Mouse (Mus musculus) cerebellum, adult 11 months (tissue): ENCODE measurements around the gene Stk16.

ENCODE experiments used
- DNase-seq: peaks from one replicate; pipeline ENCODE4 v3.0.0; 2022

Gene Stk16

GRCm38 (mm10) chr1:75243411-75243810, 32.8 kb downstream of the Stk16 start:
- DNase-seq = no peak

DNA sequence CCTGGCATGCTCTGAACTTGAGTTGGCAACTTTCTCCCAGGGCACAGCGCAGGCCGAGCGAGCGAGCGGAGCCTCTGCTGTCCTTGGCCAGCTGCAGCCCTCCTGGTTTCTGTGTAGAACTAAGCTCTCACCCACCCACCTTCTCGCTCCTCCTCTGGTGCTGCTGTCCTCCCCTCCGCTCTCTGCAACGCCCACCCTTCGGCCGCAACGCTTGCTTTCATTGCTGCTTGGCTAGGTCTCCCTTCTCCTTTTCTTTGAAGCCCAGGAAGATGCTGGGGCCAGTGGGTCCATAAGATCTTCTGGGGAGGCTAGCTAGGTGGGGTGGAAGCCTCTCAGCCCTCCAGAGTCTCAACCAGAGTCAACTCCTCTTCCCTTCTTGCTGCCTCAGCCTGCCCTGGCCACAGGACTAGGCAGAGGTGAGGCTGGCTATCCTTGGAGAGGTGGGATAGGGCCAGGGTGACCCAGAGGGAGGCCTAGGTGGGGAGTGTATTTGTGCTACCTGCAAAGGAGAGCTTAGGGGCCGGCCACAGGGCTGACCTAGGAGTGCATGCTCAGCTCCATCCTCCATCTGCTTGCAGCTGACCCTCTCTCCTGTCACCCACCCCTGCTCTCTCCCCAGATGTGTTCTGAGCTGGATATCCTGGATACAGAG, 33.7 kb downstream of the Stk16 start:
- no peak for DNase-seq

- DNase-seq = no peak
Observed at GRCm38 (mm10) chr1:75244836-75245235, 34.2 kb downstream of the Stk16 start.

GRCm38 (mm10) chr1:75247071-75247930, 36.7 kb downstream of the Stk16 start:
- no peak for DNase-seq

GRCm38 (mm10) chr1:75248041-75248772, 37.6 kb downstream of the Stk16 start:
- DNase-seq = no peak

DNA sequence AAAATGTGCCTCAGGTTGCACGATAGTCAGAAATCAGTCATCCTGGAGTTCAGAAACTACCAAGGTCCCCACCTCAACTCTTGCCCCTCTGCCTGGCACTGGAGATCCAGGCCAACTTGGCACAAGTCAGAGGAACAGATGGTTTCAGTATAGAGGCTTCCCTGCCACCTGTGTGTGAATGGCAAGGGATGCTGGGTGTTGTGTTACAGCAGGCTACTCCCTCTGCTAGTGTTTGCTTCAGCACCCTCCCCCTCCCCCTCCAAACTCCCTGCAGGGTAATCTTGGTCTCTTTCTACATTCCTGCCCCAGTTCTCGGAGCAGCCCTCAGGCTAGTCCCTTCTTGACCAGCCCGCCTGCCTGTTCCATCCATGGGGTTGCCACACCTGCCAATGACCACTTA, 39.9 kb downstream of the Stk16 start:
- peak; percentile 60 for DNase-seq

GRCm38 (mm10) chr1:75251112-75251970, 40.7 kb downstream of the Stk16 start:
- DNase-seq = peak; percentile 85

DNA sequence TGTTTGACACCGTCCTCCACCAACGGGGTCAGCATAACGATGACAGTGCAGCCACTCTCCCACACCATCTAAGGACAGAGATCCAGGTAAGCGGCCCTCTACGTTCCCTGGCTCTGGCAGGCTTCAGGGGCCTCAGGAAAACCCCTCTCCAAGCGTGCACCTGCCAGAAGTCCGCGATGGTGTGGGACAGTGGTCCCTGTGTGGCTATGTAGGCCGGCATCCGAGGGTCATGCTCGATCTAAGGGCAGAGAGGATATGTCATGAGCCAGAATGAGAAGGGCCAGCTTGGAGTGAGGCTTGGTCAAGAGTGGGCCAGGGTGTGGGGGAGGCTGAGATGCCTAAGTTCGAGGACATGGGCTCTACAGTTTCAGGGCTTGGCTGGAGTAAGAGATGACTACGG, 41.7 kb downstream of the Stk16 start:
- no peak for DNase-seq

- DNase-seq = no peak
Observed at GRCm38 (mm10) chr1:75253029-75253428, 42.4 kb downstream of the Stk16 start.

GRCm38 (mm10) chr1:75253849-75254624, 43.4 kb downstream of the Stk16 start:
- peak; percentile 84 for DNase-seq

DNA sequence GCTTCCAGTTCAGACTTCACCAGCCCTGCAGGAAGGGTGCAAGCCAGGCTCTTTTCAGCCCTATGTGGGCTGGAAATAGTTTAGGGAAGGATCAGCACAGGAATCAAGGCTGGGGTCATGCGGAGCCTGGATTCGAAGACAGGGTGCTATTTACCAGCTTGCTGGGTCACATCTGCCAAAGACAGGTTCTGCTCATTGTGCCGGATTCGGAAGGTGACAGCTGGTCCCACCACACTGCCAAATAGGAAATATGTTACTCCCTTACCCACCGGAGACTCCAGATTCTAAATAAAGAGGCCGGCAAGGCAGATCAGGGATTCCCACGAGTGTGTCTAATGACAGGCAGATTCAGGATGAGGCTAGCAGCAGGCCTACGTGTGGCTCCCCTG, 44.0 kb downstream of the Stk16 start:
- DNase-seq = no peak

GRCm38 (mm10) chr1:75255516-75256046, 44.9 kb downstream of the Stk16 start:
- no peak for DNase-seq

GRCm38 (mm10) chr1:75261278-75261677, 50.6 kb downstream of the Stk16 start:
- no peak for DNase-seq

DNA sequence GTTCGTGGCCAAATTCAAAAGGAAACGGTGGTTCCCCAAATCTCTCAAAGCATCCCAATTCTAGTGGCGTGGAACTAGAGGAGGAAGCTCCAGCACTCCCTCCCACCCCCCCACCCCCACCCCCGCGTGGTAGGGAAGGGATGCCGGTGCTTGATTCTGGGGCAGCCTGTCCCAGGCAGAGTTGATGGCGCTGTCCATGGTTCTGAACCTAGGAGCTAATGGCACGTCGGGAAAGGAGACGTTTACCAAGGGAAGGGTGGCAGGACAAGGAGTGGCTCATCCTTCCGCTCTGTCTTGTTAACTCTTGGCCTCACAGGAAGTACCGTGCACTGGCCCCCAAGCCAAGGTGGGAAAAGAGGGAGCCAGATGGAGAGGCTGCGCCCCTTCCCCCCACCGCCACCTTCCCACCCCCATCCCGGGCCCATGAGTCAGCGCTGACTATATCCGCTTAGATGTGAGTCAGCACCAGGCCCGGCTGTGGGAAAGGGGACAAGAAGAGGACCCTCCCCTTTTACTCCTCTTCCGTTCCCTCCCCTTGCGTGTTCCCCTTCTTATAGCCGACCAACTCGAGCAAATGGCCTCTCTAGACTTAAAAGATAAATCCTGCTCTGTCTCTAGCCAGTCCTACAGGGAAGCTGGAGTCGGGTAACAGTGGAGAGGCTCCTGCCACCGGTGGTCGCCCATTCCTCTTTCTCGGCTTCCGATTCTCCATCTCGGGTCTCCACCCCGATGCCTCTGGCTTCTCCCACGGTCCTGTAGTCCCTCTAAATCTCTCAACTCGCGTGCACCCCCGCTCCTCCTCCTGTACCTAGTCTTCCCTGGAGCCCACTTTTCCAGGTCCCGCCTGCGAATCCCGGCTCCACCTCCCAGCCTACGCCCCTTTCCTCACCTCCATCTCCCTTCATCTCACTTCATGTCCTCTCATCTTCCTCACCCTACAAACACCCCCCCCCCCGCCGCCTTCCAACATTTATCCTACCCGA, 52.6 kb downstream of the Stk16 start:
- no peak for DNase-seq

DNA sequence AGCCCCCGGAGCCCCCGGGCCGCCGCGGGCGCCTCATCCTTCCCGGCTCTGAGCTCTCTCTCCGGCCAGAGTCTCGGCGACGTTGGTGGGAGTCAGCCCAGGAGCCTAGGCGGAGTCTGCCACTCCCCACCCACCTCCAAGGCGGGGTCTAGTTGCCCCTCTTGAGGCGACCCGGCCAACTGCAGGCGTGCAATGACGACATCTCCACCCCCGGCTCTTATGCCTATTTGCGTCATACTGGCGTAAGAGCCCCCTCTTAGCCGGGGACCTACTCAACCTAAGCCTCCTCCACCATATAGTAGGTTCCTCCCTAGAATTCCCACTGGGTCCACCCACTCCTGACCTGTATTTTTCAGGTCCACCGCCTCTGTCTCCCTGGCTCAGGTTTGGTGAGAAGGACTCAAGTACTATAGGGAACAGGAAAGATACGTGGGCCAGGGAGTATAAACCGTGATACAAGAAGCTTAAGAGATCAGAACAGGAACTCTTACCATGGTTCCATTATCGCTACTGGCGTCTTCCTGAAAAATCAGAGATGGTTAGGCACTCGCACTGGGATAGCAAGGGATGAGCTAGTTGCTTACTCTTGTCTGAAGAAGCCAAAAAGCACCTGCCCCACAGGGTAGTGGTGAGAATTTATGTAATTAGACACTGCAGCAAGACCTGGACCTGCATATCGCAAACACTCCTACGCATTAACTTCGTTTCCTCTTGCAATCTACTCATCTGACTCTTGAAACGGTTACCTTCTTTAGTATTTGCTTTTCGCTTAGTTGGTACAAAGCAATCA, 53.6 kb downstream of the Stk16 start, which contains the start of gene Ptprn:
TSS of gene Ptprn (minus strand) at position 412 of the 790 bp plus-strand sequence.
- peak; percentile 78 for DNase-seq
